Mouse (Mus musculus) liver, adult 2 months (tissue): ENCODE data around the gene Mbd4.

Experiments used
- CTCF ChIP-seq: fragments of 200-500 bp; IDR thresholded peaks from 2 replicates; pipeline ENCODE4 v1.5.1; 2011; ENCODE audit warnings: low read depth, low read length, control low read depth
- POLR2A ChIP-seq: fragments of 200-500 bp; IDR thresholded peaks from 2 replicates; pipeline ENCODE4 v1.6.1; 2011; ENCODE audit warnings: low read length, control low read depth; ENCODE audit not compliant: insufficient read depth; ENCODE audit errors: extremely low read depth

GRCm38 (mm10) chr6:115791016-115791415 lies 62.2 kb downstream of the Mbd4 start:
- TF ChIP-seq POLR2A (no peak), CTCF (no peak)
